Mouse (Mus musculus) layer of hippocampus, postnatal 10 days (tissue): ENCODE results near the gene Pdgfc. TPM values are rescaled to one million over a fixed set of nuclear protein-coding genes. Genes with fewer than 3 reads are reported as not detected.

ENCODE experiments used
- DNase-seq, 2 experiments: peaks; one replicate each; pipeline ENCODE4 v3.0.0; 2021; ENCODE audit warnings: low spot score in 2 of 2
- total RNA-seq, 2 experiments: library from RNA; stranded (reverse); gene quantifications; 2 replicates each; pipeline ENCODE4 v1.2.3; 2021

Pdgfc gene
- total RNA-seq, 2 experiments from 2014 or later: 5.5 to 5.6 TPM

DNA sequence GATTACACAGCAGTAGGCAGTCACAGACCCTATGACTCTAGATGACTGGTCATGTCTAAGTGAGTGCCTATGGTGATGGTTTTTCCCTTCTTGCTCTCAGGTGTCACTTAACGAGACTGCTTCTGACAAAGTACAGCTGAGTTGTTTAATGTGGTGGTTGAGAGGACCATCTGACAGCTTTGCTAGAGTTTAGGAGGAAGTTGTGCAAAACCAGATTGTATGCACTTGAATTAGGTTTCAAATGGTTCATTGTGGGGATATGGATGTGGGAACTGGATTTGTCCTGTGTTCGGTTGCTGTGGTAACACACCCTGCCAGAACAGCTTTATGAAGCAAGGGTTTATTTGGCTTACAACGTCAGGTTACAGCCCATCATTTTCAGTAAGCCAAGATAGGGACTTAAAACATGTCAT lies 112.9 kb downstream of the Pdgfc start:
- peak; percentile 6 to 11 for DNase-seq

DNA sequence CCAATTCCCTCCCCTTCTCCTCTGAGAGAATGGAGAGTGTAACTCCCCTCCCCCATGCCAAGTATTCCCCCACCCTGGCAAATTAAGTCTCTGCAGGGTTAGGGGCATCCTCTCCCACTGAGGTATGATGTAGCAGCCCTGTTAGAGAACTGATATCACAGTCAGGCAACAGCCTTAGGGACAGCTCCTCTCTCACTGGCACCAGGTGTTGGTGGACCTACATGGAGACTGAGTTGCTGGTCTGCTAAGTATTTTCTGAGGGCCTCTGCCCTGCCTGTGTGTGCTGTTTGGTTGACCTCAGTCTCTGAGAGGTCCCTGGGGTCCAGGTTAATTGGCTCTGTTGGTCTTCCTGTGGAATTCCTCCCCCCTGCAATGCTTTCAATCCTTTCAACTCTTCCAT lies 114.0 kb downstream of the Pdgfc start:
- DNase-seq: no peak

DNA sequence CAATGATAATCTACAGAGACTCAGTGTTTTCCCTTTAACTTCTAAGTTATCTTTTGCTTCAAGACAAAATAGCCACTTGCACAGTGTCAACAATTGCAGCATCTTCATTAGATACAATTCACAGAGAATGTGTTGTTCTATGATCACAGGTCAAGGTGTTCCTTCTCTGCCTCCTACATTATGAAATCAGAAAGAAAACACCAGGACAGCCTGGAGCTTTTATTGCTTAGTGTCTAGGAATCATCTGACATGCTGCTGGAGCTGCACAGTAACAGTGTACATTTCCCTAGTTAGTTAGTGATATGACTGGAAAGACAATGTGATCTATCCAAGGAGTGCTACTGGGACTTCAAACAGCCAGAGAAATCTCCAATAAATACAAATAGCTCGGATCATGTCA lies 118.2 kb downstream of the Pdgfc start:
- DNase-seq: no peak

GRCm38 (mm10) chr3:81160457-81161165 lies 124.4 kb downstream of the Pdgfc start:
- DNase-seq: no peak

- DNase-seq: no peak
These were observed 125.9 kb downstream of the Pdgfc start for GRCm38 (mm10) chr3:81162129-81162528.

DNA sequence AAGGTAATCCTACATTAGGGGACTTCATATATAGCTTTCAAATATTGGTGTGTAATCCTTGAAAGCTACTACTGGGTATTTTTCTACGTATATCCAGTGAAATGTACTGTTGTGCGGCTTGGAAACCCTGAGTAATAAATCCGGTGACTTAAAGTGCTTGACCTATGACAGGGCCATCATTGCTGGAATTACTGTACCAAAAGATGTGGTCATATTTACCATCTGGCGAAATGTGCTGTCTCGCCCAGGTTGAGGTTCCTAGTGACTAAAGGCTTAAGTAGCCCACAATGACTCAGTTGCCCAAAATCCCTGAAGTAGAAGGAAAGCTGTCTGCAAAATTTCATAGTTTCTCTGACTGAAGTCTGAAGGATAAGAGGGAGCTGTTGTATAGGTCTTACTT lies 127.9 kb downstream of the Pdgfc start:
- no peak for DNase-seq

- no peak for DNase-seq
These were observed 134.0 kb downstream of the Pdgfc start for GRCm38 (mm10) chr3:81170073-81170809.

DNA sequence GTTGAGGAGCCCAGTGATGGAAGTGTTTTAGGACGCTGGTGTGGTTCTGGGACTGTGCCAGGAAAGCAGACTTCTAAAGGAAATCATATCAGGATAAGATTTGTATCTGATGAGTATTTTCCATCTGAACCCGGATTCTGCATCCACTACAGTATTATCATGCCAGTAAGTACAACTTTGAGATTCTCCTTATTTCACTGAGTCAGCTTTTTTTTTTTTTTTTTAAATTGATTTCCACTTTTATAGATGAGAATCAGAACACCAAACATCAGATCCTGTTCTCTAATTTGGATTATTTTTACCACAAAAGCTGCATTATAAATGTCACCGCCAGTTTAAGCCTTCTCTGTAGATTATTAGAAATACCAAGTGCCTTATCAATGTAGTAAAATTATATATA lies 138.6 kb downstream of the Pdgfc start:
- DNase-seq: no peak

DNA sequence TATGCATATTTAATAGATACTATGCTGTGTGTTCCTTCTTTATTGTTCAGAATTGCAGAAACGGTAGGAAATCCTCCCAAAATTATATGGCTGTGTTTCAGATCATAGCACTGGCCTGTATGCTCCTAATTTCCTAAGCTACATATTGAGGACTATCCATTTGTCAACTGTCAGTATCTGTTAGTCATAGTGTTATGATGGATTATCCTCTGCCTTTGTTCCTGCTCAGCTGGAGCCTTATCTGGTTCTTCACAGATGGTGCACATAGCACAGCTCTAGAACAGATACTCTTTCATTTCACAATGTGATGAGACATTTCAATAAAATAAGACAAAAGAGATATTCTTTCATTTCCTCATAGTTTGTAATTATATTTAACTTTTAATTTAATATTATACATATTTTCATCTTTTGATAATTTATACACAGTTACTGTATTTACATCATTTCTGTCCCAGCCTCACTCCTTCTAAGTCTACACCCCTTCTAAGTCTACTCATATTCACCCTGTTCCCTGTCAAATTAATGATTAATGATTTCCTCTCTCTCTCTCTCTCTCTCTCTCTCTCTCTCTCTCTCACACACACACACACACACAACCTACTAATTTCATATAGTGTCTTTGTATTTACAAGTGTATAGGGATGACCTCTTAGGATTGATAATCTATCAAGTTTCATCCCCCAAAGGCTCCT lies 145.2 kb downstream of the Pdgfc start:
- no peak for DNase-seq

- no peak for DNase-seq
These were observed 160.7 kb downstream of the Pdgfc start for GRCm38 (mm10) chr3:81196937-81197336.

DNA sequence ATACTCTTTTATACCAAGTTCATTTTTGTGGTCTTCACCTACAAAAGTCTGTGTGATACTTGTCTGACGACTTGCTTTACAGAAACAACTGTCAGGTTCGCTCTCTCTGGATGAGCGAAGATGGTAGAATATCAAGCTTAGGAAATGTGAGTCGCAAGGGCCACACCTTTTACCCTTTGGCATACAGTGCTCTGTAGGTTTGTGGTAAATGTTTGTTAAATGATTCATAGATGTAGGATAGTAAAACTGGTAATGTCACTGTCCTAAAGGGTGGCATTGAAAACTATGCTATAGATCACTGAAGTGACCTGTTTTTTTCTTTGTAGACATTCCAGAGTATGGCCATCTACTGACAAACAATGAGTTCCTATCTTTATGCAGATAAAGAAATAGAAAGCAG lies 161.4 kb downstream of the Pdgfc start:
- DNase-seq: no peak

DNA sequence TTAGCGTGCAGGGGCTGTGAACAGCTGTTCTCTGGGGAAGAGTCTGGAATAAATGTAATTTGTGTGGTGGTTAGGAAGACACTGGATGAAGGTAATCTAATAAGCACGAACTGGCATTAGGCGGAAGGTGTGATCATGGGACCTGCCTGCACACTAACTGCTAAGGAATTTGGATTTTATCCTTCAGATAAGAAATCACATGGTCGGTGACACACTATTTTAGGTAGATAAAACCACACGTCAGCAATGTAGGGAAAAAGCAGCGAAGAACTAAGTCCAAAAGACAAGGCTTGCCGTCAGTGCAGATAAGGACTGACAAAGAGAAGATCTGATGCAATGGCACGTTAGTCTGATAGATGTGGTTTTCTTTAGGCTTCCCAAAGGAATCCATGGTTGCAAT lies 164.4 kb downstream of the Pdgfc start:
- no peak for DNase-seq

DNA sequence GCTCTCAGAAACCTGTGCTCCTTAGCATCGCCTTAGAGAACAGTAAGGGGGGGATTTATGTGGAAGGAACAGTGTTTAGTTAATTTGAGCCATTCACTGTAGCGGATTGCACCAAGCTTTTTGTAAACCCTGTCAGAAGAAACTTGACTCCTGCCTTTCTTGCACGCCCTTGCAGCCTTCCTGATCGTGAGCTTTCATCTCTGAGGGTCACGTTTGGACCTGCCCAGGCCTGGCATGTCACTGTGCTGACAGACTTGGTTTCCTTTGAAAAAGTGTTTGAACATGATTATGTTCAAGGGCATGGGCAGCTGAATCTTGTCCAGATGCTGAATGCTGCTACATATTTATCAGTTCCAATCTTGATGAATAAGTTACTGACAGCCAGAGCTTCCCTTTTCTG lies 169.0 kb downstream of the Pdgfc start:
- DNase-seq: no peak

DNA sequence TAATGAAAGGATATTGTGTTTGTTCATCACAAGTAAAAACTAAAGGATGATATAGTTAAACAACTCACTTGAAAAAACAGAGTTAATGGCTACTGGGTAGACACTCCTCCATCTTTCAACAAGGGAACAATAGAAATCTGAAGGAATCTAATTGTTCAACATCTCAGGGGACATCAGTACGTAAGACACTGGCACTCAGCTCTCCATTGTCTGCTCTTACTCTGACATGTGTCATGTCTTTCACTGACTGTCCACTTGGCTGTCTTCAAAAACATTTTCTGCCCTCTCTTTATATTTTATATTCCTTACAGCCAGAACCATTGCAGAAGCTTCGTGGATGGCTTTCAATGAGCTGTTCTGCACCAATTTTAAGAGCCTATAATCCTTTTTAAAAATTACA lies 172.0 kb downstream of the Pdgfc start:
- DNase-seq: no peak

DNA sequence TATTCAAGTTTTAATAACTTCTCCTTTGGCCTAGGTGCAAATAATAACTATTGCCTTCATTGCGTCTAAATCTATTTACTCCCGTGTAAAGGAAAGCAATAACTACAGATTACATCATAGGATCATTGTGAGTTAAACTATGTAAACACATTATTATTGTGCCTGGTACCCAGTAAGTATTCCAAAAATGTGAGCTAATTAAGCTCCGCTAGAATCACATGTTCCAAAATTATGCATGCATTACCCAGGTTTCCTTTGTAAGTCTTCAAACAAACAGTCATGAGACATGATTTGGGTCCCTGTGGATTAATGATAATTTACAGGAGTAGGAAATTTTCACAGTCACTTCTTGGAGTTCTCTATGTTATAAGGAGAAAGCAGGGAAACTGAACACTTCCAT lies 174.9 kb downstream of the Pdgfc start:
- DNase-seq: no peak

- DNase-seq: no peak
These were observed 175.4 kb downstream of the Pdgfc start for GRCm38 (mm10) chr3:81211666-81212065.

DNA sequence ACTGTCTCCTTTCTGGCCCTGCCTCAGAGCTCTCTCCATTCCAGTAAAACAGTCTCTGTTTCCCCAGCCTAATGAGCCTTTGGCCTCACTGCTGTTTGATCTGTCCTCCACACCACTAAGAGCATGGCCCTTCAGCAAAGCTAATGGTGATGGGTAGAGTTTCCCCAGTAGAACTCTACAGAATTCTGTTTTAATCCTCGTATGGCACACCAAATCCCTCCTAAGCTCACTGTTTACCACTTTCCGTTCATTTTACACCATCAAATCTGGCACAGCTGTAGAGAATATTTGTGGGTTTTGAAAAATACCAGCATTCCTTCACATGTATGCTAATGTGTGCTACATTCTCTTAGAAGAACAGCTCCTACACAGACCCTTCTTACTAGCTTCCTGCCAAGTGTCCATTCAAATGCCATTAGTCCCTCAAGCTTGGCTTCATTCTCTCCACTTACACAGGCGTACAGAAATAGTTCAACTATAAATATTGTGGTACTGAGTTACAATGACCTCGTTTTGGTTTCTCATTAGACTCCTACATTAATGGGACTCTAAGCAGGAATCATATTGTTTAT lies 179.4 kb downstream of the Pdgfc start:
- DNase-seq: no peak

DNA sequence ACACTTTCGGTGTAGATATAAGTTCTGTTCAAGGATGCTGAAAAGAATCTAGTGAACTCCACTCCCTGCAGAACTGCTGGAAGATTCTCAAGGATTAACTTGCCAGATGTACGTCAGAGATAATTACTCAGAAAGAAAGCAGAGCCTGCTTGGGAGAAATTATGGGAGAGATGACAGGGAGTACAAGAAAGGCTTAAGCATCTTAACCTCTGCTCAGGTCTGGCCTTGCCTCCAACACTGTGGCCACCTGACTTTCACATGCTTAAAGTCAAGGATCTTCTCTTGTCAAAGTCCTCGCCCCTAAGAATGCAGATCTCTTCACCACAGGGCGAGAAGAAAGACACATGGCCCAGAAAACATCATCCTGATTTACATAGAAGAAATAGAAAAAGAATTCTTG lies 185.5 kb downstream of the Pdgfc start:
- no peak for DNase-seq

DNA sequence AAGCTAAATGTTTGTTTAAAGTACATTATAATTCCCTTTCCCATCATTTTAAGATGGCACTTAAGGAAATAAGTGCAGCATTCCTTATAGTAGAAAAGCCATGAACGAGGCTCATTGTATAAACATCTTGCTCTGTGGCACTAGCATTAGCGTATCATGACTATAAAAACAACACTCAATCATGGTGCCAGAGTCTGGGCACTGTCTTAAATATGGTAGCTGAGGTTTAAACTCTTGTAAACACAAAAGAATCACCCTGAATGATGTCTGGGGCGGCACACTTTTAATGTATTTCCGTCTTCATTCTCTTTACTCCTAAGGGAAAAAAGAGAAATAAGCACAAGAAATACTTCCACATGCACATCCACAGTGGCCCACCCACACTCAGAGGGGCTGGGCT lies 192.1 kb downstream of the Pdgfc start:
- DNase-seq: no peak

DNA sequence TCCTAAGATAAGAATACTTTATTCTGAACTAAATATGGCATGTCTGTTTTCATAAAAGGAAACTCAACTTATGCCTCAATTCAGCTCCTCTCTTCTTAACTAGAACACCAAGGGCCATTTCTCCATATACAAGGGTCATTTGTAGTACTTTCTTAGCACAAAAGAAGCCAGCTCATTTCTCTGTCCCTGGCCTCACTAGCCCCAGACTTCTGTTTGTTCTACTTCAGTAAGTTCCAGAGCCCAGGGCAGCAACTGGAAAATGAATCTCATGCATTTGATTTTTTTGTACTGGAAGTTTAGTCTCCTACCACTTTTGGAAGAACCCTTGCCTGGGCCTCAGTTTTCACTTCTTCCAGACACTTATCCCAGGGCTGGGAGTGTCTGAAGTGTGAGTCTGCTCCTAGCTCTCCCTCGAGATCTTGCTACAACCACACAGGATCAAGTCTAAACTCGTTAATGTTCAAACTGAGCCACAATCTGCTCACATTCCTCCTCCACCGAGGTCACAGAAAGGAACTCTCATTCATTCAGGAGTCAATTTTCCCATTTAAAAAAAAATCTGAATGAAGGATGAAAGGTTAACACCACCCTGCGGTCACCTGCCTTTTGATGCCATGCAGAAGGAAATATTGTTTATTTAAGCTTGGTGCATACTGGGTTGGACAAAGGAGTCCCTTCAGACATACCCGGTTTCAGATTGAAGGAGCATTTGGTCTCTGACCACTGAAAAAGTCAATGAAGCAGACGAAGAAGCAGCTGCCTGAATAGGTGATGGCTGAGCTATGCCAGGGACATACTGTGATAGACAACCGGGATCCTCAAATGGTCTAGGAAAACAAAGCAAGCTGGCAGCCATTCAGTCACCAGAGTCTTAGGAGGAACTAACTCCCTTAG lies 206.7 kb downstream of the Pdgfc start:
- no peak for DNase-seq

DNA sequence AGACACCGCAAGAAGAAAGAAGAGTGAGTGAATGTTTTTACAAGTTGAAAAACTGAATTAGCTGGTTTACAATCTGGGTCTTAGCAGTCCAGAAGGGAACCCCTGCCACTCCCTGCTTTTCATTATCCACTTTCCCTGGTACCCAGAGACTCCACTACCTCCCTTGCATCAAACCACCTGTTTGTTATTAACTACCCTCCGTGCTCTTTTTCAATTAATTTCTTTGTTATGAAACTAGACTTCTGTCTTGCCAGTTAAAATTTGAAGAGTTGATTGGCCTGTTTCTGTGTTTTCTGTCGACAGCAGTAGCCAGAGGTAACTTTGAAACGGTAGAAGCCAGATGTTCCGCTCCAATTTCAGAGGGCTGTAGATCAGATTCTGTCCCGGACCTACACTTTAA lies 207.4 kb downstream of the Pdgfc start:
- no peak for DNase-seq
